In the genomic region with DNA sequence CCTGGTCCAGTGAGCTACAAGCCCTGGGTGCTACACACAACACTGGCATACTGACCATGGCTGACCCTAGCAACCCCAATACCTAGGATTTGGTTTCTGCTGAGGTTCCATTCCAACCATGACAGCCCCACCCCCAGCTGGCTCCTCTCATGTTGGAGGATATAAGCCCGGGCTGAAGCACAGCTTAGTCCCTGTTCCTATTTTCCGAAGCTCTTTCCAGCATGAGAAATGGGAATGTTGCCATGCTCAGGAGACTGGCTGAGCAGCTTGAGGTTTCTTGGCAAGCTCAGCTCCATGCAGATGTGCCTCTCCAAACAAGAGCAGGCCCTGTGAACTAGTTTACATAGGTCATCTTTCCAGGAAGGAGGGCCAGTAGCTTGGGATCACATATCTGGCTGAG, we compare ENCODE assay signal across 18 mouse cellular contexts. TPM values are rescaled to one million over a fixed set of nuclear protein-coding genes. Genes with fewer than 3 reads are reported as not detected.
DNase-seq lines count a peak whose midpoint lies in the region; ATAC-seq and TF ChIP-seq lines count a peak whose summit lies in the region.
"Had no signal": no experiment of that assay in that cellular context is flagged by ENCODE, and none has a peak within 500 bp of the region (broad histone marks: within the 10 kb centered on the region; RNA-seq: fewer than 3 reads in every experiment).

No protein-coding gene starts in this region.

- TF ChIP-seq CTCF in intestine, postnatal 0 days (IDR thresholded peaks at IDR 0.05; ENCODE audit: low read depth): no peak
- TF ChIP-seq CTCF in gastrocnemius, adult 2 months (IDR thresholded peaks at IDR 0.05): no peak
- TF ChIP-seq CTCF in cerebellum, adult 2 months (IDR thresholded peaks at IDR 0.05; ENCODE audit: borderline replicate concordance, insufficient read depth, low read depth, low read length): no peak

- H3K4me3 ChIP-seq in intestine, embryonic 15.5 days (replicated peaks): no peak overlapping the region
- no peak overlapping the region for H3K4me3 ChIP-seq in intestine, postnatal 0 days (ENCODE audit: low read depth, low read length)
- no peak overlapping the region for H3K4me3 ChIP-seq in gastrocnemius, adult 2 months
- H3K4me3 ChIP-seq in cerebellum, adult 2 months (replicated peaks; ENCODE audit: insufficient read depth, low read depth, low read length): no peak overlapping the region
- H3K4me3 ChIP-seq: embryonic facial prominence, embryonic 12.5 days; forebrain, embryonic 13.5 days had no signal

- no peak overlapping the region for H3K4me2 ChIP-seq in intestine, embryonic 15.5 days (replicated peaks)
- H3K4me2 ChIP-seq in intestine, postnatal 0 days (replicated peaks; ENCODE audit: low read depth): no peak overlapping the region
- H3K4me2 ChIP-seq: embryonic facial prominence, embryonic 12.5 days; forebrain, embryonic 13.5 days; midbrain, embryonic 11.5 days had no signal

- H3K4me1 ChIP-seq in intestine, embryonic 15.5 days (replicated peaks): 0 out of 2 replicates have a peak, but pooled peaks cover 4% of the 10 kb centered on the region
- H3K4me1 ChIP-seq in intestine, postnatal 0 days (replicated peaks; ENCODE audit: control insufficient read depth, insufficient read depth, low read length): no peaks in the 10 kb centered on the region
- H3K4me1 ChIP-seq in cerebellum, adult 2 months (ENCODE audit: control insufficient read depth, insufficient read depth, low read length): no peaks in the 10 kb centered on the region
- H3K4me1 ChIP-seq: forebrain, embryonic 13.5 days had no signal

- ATAC-seq in intestine, embryonic 15.5 days: no peak
- ATAC-seq in intestine, postnatal 0 days: no peak
- ATAC-seq: forebrain, embryonic 13.5 days; lung, postnatal 0 days had no signal

- no peaks in the 10 kb centered on the region for H3K27me3 ChIP-seq in intestine, embryonic 15.5 days (replicated peaks)
- no peaks in the 10 kb centered on the region for H3K27me3 ChIP-seq in intestine, postnatal 0 days (replicated peaks; ENCODE audit: control insufficient read depth, insufficient read depth, low read length)
- H3K27me3 ChIP-seq in cerebellum, adult 2 months (ENCODE audit: control insufficient read depth, insufficient read depth, low read length): no peaks in the 10 kb centered on the region
- H3K27me3 ChIP-seq: embryonic facial prominence, embryonic 12.5 days; forebrain, embryonic 13.5 days had no signal

- whole genome bisulfite sequencing in intestine, embryonic 15.5 days: 67% methylated on average over 2 of the region's 2 CpGs
- WGBS in intestine, postnatal 0 days: 58% methylated on average over 2 of the region's 2 CpGs
- WGBS in cerebellum, adult 2 months: 26% methylated on average over 2 of the region's 2 CpGs

- H3K9ac ChIP-seq in intestine, embryonic 15.5 days: no peak overlapping the region
- H3K9ac ChIP-seq in intestine, postnatal 0 days (ENCODE audit: low read depth, low read length): no peak overlapping the region
- H3K9ac ChIP-seq: embryonic facial prominence, embryonic 12.5 days; forebrain, embryonic 13.5 days had no signal

- intact Hi-C loops in gastrocnemius, adult 2 months (cut with DNase I): loop anchor here (10.0 kb wide), 1 partner anchor 153 kb away; no protein-coding TSS in a partner anchor

- peak; percentile 71 for DNase-seq in NIH3T3 (ENCODE audit: low read depth)
- DNase-seq in gastrocnemius, adult 2 months: peak; percentile 71
- DNase-seq in heart, postnatal 4 days: peak; percentile 44
- no peak for DNase-seq in thymus, postnatal 10 days (ENCODE audit: low spot score in 2 of 2)
- DNase-seq in cerebellum, adult 2 months: no peak
- DNase-seq: adrenal gland, postnatal 14 days; cerebellum, postnatal 36 days; kidney, postnatal 25 days; liver; thymus, postnatal 25 days had no signal

- no peak for TF ChIP-seq POLR2A in cerebellum, adult 2 months (IDR thresholded peaks at IDR 0.05; ENCODE audit: borderline replicate concordance, insufficient read depth, low read length)

- H3K9me3 ChIP-seq in intestine, embryonic 15.5 days: no peaks in the 10 kb centered on the region
- no peaks in the 10 kb centered on the region for H3K9me3 ChIP-seq in intestine, postnatal 0 days (ENCODE audit: control insufficient read depth)
- H3K9me3 ChIP-seq: embryonic facial prominence, embryonic 12.5 days; forebrain, embryonic 13.5 days had no signal

- H3K36me3 ChIP-seq in intestine, embryonic 15.5 days: no peaks in the 10 kb centered on the region
- H3K36me3 ChIP-seq in intestine, postnatal 0 days (ENCODE audit: control insufficient read depth, insufficient read depth): no peaks in the 10 kb centered on the region
- H3K36me3 ChIP-seq: embryonic facial prominence, embryonic 12.5 days; G1E had no signal

- peak overlapping the region; percentile 24; the same call in 1 of the 2 replicates for H3K27ac ChIP-seq in intestine, embryonic 15.5 days
- no peak overlapping the region for H3K27ac ChIP-seq in intestine, postnatal 0 days (ENCODE audit: low read depth, low read length)
- peak overlapping the region; percentile 72 for H3K27ac ChIP-seq in gastrocnemius, adult 2 months
- H3K27ac ChIP-seq in cerebellum, adult 2 months (ENCODE audit: insufficient read depth, low read length): no peak overlapping the region
- H3K27ac ChIP-seq: embryonic facial prominence, embryonic 12.5 days; forebrain, embryonic 13.5 days had no signal

RNA-seq across cellular contexts. Expression of gene Cxcl12, which starts 30.6 kb away (rescaled TPM):
- 147 and 163 TPM in 2 replicates for polyA plus RNA-seq in intestine, embryonic 15.5 days (2015; fragmentation: Nextera tagmentation; extraction: Ambion mirVana)
- 57.5 and 58.0 TPM in 2 replicates for polyA plus RNA-seq in intestine, postnatal 0 days (2015; fragmentation: Nextera tagmentation; extraction: Ambion mirVana)
- 10 to 100 TPM; 41.3 to 61.9 TPM for total RNA-seq in gastrocnemius, adult 2 months (2021)
- 10 to 100 TPM; 76.3 to 93.2 TPM for total RNA-seq in heart, postnatal 4 days (2021)
- 46.5 and 49.0 TPM in 2 replicates for polyA plus RNA-seq in cerebellum, adult 2 months (2012; rRNA removed)
- total RNA-seq: neutrophil, adult 5-6 weeks had no signal
- polyA plus RNA-seq: G1E had no signal

Comparison
In these comparisons a context has a peak if more than half of its experiments do, and no peak if none do; other contexts are left out.
1. H3K27ac ChIP-seq: peak in intestine, embryonic 15.5 days (single experiment) and gastrocnemius, adult 2 months (single experiment); none in intestine, postnatal 0 days (single experiment) and cerebellum, adult 2 months (single experiment).
2. DNase-seq: peak in NIH3T3 (single experiment), gastrocnemius, adult 2 months (single experiment) and heart, postnatal 4 days (single experiment); none in thymus, postnatal 10 days (0 of 2) and cerebellum, adult 2 months (0 of 2).